Mouse (Mus musculus) layer of hippocampus, postnatal 14 days (tissue): ENCODE results near the gene Ankrd1. TPM values are rescaled to one million over a fixed set of nuclear protein-coding genes. Genes with fewer than 3 reads are reported as not detected.

Experiments
- DNase-seq, 2 experiments: peaks; one replicate each; pipeline ENCODE4 v3.0.0; 2021 to 2022; ENCODE audit warnings: low spot score in 2 of 2, mixed read lengths in 1 of 2
- long read RNA-seq, 2 experiments: library from polyadenylated mRNA; stranded (forward); transcript quantifications; one replicate each; pipeline ENCODE4 v2.0.0; 2021
- total RNA-seq, 2 experiments: library from RNA; stranded (reverse); gene quantifications; 2 replicates each; pipeline ENCODE4 v1.2.3; 2021

Ankrd1 gene
- not detected for total RNA-seq
- long read RNA-seq, experiment 1 = 0 reads
- long read RNA-seq, experiment 2 = 0 reads

GRCm38 (mm10) chr19:36119783-36120471 lies at the start of gene Ankrd1:
Gene Ankrd1 (minus strand): TSS chr19:36120099.
- DNase-seq = no peak

DNA sequence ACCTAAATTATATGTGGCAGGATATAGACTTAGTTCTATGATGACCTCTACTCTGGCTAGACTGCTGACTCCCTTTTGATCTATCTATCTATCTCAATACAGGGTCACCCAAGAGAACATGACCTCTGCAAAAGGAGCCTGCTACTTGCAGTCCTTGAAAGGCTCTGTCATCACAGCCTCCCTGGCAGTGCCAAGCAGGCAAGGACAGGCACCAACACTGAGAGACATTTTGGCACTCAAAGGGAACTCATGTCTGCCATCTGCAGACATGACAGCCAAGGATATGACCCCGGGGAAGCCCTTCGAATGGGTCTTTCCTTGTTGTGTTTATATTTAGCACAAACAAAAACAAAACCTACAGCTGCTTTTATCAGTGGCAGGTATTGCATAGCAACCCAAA lies 49.2 kb upstream of the Ankrd1 start:
- no peak for DNase-seq

GRCm38 (mm10) chr19:36168121-36168520 lies 48.2 kb upstream of the Ankrd1 start:
- no peak for DNase-seq

DNA sequence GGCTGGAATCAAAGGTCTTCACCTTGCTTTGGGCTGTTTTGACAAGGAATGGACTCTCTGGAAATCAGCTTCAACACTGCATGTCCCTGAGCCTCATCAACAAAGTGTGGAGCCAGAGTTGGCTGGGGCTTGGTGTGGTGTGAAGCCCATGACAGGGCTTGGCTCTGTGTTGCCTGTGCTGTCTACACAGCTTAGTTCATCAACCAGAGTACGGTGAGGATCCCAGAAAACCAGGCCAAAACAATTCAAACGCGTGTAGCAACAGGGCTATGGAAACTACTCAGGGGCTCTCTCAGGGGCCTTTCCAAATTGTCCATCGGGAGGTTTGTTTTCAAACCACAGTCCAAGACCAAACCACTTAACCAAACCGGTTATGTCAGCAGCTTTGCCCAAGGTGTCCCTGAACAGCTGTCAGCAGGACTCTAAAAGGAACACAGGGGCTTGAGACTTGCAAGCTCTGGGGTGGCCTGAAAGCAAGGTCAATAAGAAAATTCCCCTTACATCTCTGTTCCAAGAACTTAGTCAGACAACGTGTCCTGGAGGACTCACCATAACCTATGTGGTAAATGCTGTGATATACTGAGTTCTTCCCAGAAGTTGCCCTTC lies 47.5 kb upstream of the Ankrd1 start:
- DNase-seq = no peak

DNA sequence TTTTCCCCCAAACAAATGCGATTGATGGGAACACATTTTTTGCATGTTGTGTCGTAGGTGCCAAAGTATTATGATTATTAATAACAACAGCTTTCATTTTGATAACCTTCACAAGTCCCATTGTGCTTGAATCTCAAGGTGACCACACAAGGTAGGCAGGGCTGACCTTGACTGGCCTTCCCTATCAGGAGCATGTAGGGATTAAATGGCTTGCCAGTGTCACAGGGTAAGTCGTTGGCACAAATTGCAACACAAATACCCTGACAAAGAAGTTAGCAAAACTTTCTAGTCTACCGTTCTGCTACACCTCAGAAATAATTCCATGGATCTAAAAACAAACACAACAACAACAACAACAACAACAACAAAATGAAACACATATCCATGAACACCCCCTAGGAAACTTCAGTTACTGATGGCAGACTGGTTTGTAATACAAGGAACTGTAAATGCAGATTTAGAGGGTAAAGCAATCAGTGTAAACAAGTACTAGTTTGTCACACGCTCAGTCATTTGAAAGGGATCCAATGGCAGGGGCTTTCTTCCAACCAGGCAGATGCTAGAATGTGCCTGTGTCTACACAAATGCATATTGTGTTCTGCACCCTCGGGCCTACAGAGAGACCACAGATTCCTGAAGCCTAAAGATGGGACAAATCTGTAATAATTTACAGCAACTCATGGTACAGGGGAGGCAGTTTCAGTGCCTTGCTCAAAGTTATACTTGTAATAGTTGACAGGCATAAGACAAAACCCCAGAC lies 46.7 kb upstream of the Ankrd1 start:
- DNase-seq = peak in 1 of 2 experiments; percentile 68

GRCm38 (mm10) chr19:36165351-36165750 lies 45.5 kb upstream of the Ankrd1 start:
- no peak for DNase-seq

GRCm38 (mm10) chr19:36150241-36151007 lies 30.5 kb upstream of the Ankrd1 start:
- DNase-seq = peak in 1 of 2 experiments; percentile 47

GRCm38 (mm10) chr19:36148578-36148977 lies 28.7 kb upstream of the Ankrd1 start:
- DNase-seq = no peak

DNA sequence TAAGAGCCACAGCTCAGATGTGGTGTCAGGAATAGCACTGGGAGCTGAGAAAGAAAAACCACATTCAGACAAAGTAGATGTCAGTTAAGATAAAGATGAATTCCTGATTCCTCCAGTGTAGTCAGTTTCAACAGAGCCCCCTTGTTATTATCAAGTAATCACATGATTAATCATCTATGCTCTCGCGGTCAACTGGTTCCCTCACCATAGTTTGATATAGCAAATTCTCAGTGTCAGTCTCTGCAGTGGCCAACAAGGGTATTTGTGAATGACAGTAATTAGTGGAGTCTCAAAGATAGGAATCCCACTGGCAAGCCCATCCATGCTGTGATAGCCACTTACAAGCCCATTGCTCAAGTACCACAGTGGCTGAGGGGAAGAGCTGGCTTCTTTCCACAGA lies 23.7 kb upstream of the Ankrd1 start:
- no peak for DNase-seq

- no peak for DNase-seq
Measured at GRCm38 (mm10) chr19:36133731-36134130, 13.8 kb upstream of the Ankrd1 start.

- DNase-seq = no peak
Measured at GRCm38 (mm10) chr19:36133064-36133463, 13.2 kb upstream of the Ankrd1 start.

DNA sequence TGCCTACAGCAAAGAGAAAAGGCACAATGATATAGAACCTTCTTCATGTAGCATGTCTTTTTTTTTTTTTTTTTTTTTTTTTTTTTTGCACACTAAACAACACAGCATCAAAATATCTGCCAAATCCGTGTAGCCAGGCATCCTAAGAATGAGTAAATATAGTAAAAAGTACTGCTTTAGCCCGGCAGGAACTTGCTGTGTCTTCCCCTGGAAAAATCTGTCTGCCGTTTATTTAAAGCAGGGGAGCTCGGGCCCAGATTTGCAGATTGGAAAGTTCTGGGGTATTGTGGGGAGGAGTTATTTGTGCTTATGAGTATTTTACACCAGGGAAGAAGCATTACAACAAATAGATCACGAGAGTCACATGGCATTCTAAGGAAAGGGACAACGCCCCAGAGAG lies 12.1 kb upstream of the Ankrd1 start:
- no peak for DNase-seq

GRCm38 (mm10) chr19:36130181-36130580 lies 10.3 kb upstream of the Ankrd1 start:
- no peak for DNase-seq

GRCm38 (mm10) chr19:36129643-36130042 lies 9.7 kb upstream of the Ankrd1 start:
- no peak for DNase-seq

GRCm38 (mm10) chr19:36129213-36129612 lies 9.3 kb upstream of the Ankrd1 start:
- DNase-seq = no peak

DNA sequence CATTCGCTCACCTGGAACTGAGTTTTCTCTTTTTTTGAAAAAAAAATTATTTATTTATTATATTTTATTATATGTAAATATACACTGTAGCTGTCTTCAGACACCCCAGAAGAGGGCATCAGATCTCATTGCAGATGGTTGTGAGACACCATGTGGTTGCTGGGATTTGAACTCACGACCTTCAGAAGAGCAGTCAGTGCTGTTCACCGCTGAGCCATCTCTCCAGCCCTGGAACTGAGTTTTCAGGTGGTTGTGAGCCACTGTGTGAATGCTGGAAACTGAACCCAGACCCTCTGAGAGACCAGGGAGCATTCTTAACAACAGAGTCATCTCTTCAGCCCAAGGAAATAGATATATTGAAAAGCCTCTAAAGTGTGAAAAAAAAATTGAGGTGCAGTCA lies 8.5 kb upstream of the Ankrd1 start:
- no peak for DNase-seq

GRCm38 (mm10) chr19:36124203-36124602 lies 4.3 kb upstream of the Ankrd1 start:
- no peak for DNase-seq

DNA sequence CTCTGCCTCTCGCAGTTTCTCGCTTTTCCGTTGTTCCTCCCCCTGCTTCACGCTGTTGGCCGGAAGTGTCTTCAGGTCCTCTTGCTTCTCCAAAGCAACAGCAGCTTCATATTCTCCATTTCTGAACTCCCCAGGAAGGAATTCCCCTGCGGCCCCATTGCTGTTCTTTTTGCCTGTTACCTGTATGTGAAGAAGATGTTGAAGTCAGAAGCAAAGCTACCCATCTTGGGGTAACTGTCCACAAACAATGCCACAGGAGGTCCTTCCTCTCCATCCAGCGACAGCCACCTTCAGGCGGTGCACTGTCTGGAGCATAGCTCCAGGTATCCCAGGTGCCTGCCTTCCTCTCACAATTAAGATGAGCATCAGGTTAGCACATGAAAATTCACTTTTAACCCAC lies 680 bp downstream of the Ankrd1 start:
- DNase-seq = no peak

DNA sequence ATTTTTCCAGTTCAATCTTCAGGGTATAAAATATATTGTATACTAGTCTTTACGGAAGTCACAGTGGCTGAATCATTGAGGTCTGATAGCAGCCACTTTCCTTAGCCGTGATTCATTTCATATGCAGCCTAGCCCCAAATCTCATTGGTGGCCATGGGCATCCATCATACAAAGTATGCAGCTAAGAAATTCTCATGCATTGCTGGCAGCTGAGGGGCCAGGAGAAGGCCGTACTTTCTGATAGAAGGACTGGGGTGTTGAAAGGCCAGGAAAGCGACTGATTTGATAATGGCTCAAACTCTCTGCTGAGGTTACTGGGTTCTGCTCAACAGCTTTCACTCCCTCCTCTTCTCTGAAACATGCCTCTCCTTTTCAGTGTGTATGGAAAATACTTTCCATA lies 3.7 kb downstream of the Ankrd1 start:
- no peak for DNase-seq

GRCm38 (mm10) chr19:36112007-36112406 lies 7.9 kb downstream of the Ankrd1 start:
- DNase-seq = peak; percentile 44 to 53
